ENCODE assay signal across 19 mouse cellular contexts in genomic region chr1:164109763-164110162, GRCm38 (mm10). TPM values are rescaled to one million over a fixed set of nuclear protein-coding genes. Genes with fewer than 3 reads are reported as not detected.
A peak's percentile ranks its signal among the peaks of the same experiment; 100 is the strongest.
DNase-seq lines count a peak whose midpoint lies in the region; ATAC-seq lines count a peak whose summit lies in the region.
"Had no signal": no experiment of that assay in that cellular context is flagged by ENCODE, and none has a peak within 500 bp of the region (broad histone marks: within the 10 kb centered on the region; RNA-seq: fewer than 3 reads in every experiment).

No protein-coding gene starts in this region.

- H3K4me3 ChIP-seq in embryonic facial prominence, embryonic 14.5 days (ENCODE audit: low read depth, low read length), result no peak overlapping the region
- no peak overlapping the region for H3K4me3 ChIP-seq in embryonic facial prominence, embryonic 10.5 days
- H3K4me3 ChIP-seq in midbrain, embryonic 11.5 days (ENCODE audit: low read depth, low read length), result no peak overlapping the region
- H3K4me3 ChIP-seq: embryonic facial prominence, embryonic 13.5 days; heart, embryonic 15.5 days; hindbrain, embryonic 13.5 days; intestine, embryonic 15.5 days; limb, embryonic 12.5 days; midbrain, embryonic 12.5 days; neural tube, embryonic 15.5 days had no signal

- intact Hi-C loops in left cerebral cortex, postnatal 14 days (cut with DNase I), result no loop called here
- intact Hi-C loops in left cerebral cortex, postnatal 4 days (cut with DNase I), result no loop called here

- no peaks in the 10 kb centered on the region for H3K36me3 ChIP-seq in embryonic facial prominence, embryonic 14.5 days (ENCODE audit: control insufficient read depth, insufficient read depth, low read length)
- H3K36me3 ChIP-seq in embryonic facial prominence, embryonic 10.5 days (replicated peaks), result no peaks in the 10 kb centered on the region
- no peaks in the 10 kb centered on the region for H3K36me3 ChIP-seq in midbrain, embryonic 11.5 days (ENCODE audit: control insufficient read depth, insufficient read depth, low read length)
- H3K36me3 ChIP-seq: embryonic facial prominence, embryonic 13.5 days; heart, embryonic 15.5 days; hindbrain, embryonic 13.5 days; intestine, embryonic 15.5 days; limb, embryonic 12.5 days; midbrain, embryonic 12.5 days; neural tube, embryonic 15.5 days had no signal

- no peak for ATAC-seq in embryonic facial prominence, embryonic 14.5 days (ENCODE audit: low read depth)
- ATAC-seq in midbrain, embryonic 11.5 days (ENCODE audit: low FRiP score), result no peak
- ATAC-seq: intestine, embryonic 15.5 days had no signal

- H3K9me3 ChIP-seq in embryonic facial prominence, embryonic 14.5 days (ENCODE audit: control insufficient read depth, low read length), result no peaks in the 10 kb centered on the region
- no peaks in the 10 kb centered on the region for H3K9me3 ChIP-seq in embryonic facial prominence, embryonic 10.5 days
- H3K9me3 ChIP-seq in midbrain, embryonic 11.5 days (ENCODE audit: control insufficient read depth, low read length), result no peaks in the 10 kb centered on the region
- H3K9me3 ChIP-seq: embryonic facial prominence, embryonic 13.5 days; heart, embryonic 15.5 days; hindbrain, embryonic 13.5 days; intestine, embryonic 15.5 days; limb, embryonic 12.5 days; midbrain, embryonic 12.5 days; neural tube, embryonic 15.5 days had no signal

- peak; percentile 2 for DNase-seq in embryonic facial prominence, embryonic 14.5 days (ENCODE audit: low spot score)
- no peak for DNase-seq in embryonic facial prominence, embryonic 10.5 days (ENCODE audit: low spot score)
- DNase-seq in left cerebral cortex, postnatal 14 days (ENCODE audit: low spot score in 2 of 2), result peak; percentile 53 to 57
- DNase-seq in left cerebral cortex, postnatal 4 days, result no peak
- peak; percentile 25 to 26 for DNase-seq in right cerebral cortex, adult 2 months (ENCODE audit: low spot score in 2 of 2)
- DNase-seq in right cerebral cortex, postnatal 25 days, result no peak
- DNase-seq in MN1 (ENCODE audit: low spot score), result no peak
- DNase-seq in midbrain, embryonic 11.5 days (ENCODE audit: low spot score, missing footprints), result no peak
- DNase-seq: cerebellum, adult 11 months; lung, adult 18-20 months had no signal

- H3K4me2 ChIP-seq in embryonic facial prominence, embryonic 14.5 days (ENCODE audit: low read depth, low read length), result no peak overlapping the region
- no peak overlapping the region for H3K4me2 ChIP-seq in midbrain, embryonic 11.5 days
- H3K4me2 ChIP-seq: embryonic facial prominence, embryonic 13.5 days; heart, embryonic 15.5 days; hindbrain, embryonic 13.5 days; intestine, embryonic 15.5 days; limb, embryonic 12.5 days; midbrain, embryonic 12.5 days; neural tube, embryonic 15.5 days had no signal

- H3K4me1 ChIP-seq in embryonic facial prominence, embryonic 14.5 days (ENCODE audit: control insufficient read depth, insufficient read depth, low read length), result no peaks in the 10 kb centered on the region
- H3K4me1 ChIP-seq in embryonic facial prominence, embryonic 10.5 days, result no peaks in the 10 kb centered on the region
- no peaks in the 10 kb centered on the region for H3K4me1 ChIP-seq in midbrain, embryonic 11.5 days (ENCODE audit: control insufficient read depth, insufficient read depth, low read length)
- H3K4me1 ChIP-seq: embryonic facial prominence, embryonic 13.5 days; heart, embryonic 15.5 days; hindbrain, embryonic 13.5 days; intestine, embryonic 15.5 days; limb, embryonic 12.5 days; midbrain, embryonic 12.5 days; neural tube, embryonic 15.5 days had no signal

- 86% methylated on average over 2 of the region's 2 CpGs for WGBS in embryonic facial prominence, embryonic 14.5 days
- WGBS in embryonic facial prominence, embryonic 10.5 days, result 88% methylated on average over 2 of the region's 2 CpGs
- 91% methylated on average over 2 of the region's 2 CpGs for WGBS in midbrain, embryonic 11.5 days

- H3K27ac ChIP-seq in embryonic facial prominence, embryonic 14.5 days (replicated peaks; ENCODE audit: low read depth, low read length), result no peak overlapping the region
- H3K27ac ChIP-seq in embryonic facial prominence, embryonic 10.5 days (replicated peaks), result no peak overlapping the region
- no peak overlapping the region for H3K27ac ChIP-seq in midbrain, embryonic 11.5 days (ENCODE audit: low read depth, low read length)
- H3K27ac ChIP-seq: embryonic facial prominence, embryonic 13.5 days; heart, embryonic 15.5 days; hindbrain, embryonic 13.5 days; intestine, embryonic 15.5 days; limb, embryonic 12.5 days; midbrain, embryonic 12.5 days; neural tube, embryonic 15.5 days had no signal

- no peaks in the 10 kb centered on the region for H3K27me3 ChIP-seq in embryonic facial prominence, embryonic 14.5 days (replicated peaks; ENCODE audit: control insufficient read depth, insufficient read depth, low read length)
- no peaks in the 10 kb centered on the region for H3K27me3 ChIP-seq in embryonic facial prominence, embryonic 10.5 days (replicated peaks; ENCODE audit: low read depth, poor library complexity, severe bottlenecking)
- no peaks in the 10 kb centered on the region for H3K27me3 ChIP-seq in midbrain, embryonic 11.5 days (ENCODE audit: control insufficient read depth, insufficient read depth, low read length)
- H3K27me3 ChIP-seq: embryonic facial prominence, embryonic 13.5 days; heart, embryonic 15.5 days; hindbrain, embryonic 13.5 days; intestine, embryonic 15.5 days; limb, embryonic 12.5 days; midbrain, embryonic 12.5 days; neural tube, embryonic 15.5 days had no signal

- no peak overlapping the region for H3K9ac ChIP-seq in embryonic facial prominence, embryonic 14.5 days (ENCODE audit: low read depth, low read length)
- no peak overlapping the region for H3K9ac ChIP-seq in midbrain, embryonic 11.5 days (ENCODE audit: low read length)
- H3K9ac ChIP-seq: embryonic facial prominence, embryonic 13.5 days; heart, embryonic 15.5 days; hindbrain, embryonic 13.5 days; intestine, embryonic 15.5 days; limb, embryonic 12.5 days; midbrain, embryonic 12.5 days; neural tube, embryonic 15.5 days had no signal

RNA-seq across cellular contexts. Expression of gene Selp, which starts 5.3 kb away (rescaled TPM):
- 0.34 and 0.71 TPM in 2 replicates for polyA plus RNA-seq in embryonic facial prominence, embryonic 14.5 days (2014; fragmentation: Nextera tagmentation; extraction: Ambion mirVana)
- polyA plus RNA-seq in embryonic facial prominence, embryonic 10.5 days (2016; fragmentation: Nextera tagmentation; extraction: Ambion mirVana), result not detected in 2 replicates
- not detected for total RNA-seq in left cerebral cortex, postnatal 14 days (2021)
- under 1 TPM in 1 of 2 experiments, not detected in 1; 0.14 TPM for total RNA-seq in left cerebral cortex, postnatal 4 days (2021)
- not detected in 2 replicates for polyA plus RNA-seq in midbrain, embryonic 11.5 days (2014; fragmentation: Nextera tagmentation; extraction: Ambion mirVana)
- polyA plus RNA-seq: embryonic facial prominence, embryonic 13.5 days; forebrain, embryonic 11.5 days; hindbrain, embryonic 13.5 days; limb, embryonic 12.5 days; midbrain, embryonic 12.5 days; neural tube, embryonic 15.5 days had no signal

RNA-seq across cellular contexts. Expression of gene F5, which starts 41.9 kb away (rescaled TPM):
- polyA plus RNA-seq in embryonic facial prominence, embryonic 14.5 days (2014; fragmentation: Nextera tagmentation; extraction: Ambion mirVana), result 0.21 TPM in 2 replicates
- polyA plus RNA-seq in embryonic facial prominence, embryonic 10.5 days (2016; fragmentation: Nextera tagmentation; extraction: Ambion mirVana), result 0.37 and 0.41 TPM in 2 replicates
- total RNA-seq in left cerebral cortex, postnatal 14 days (2021), result under 1 TPM; 0.66 to 0.87 TPM
- total RNA-seq in left cerebral cortex, postnatal 4 days (2021), result under 1 TPM; 0.14 to 0.24 TPM
- 0.25 and 0.50 TPM in 2 replicates for polyA plus RNA-seq in midbrain, embryonic 11.5 days (2014; fragmentation: Nextera tagmentation; extraction: Ambion mirVana)

RNA-seq across cellular contexts. Expression of gene Sell, which starts 48.0 kb away (rescaled TPM):
- polyA plus RNA-seq in embryonic facial prominence, embryonic 14.5 days (2014; fragmentation: Nextera tagmentation; extraction: Ambion mirVana), result 0.56 and 0.79 TPM in 2 replicates
- polyA plus RNA-seq in embryonic facial prominence, embryonic 10.5 days (2016; fragmentation: Nextera tagmentation; extraction: Ambion mirVana), result not detected in 2 replicates
- total RNA-seq in left cerebral cortex, postnatal 14 days (2021), result not detected
- total RNA-seq in left cerebral cortex, postnatal 4 days (2021), result under 1 TPM in 1 of 2 experiments, not detected in 1; 0.20 TPM
- not detected in 2 replicates for polyA plus RNA-seq in midbrain, embryonic 11.5 days (2014; fragmentation: Nextera tagmentation; extraction: Ambion mirVana)
- total RNA-seq: gastrocnemius, adult 18-20 months had no signal
- polyA plus RNA-seq: forebrain, embryonic 11.5 days; limb, embryonic 12.5 days; midbrain, embryonic 12.5 days had no signal

Comparison
In these comparisons a context has a peak if more than half of its experiments do, and no peak if none do; other contexts are left out.
1. DNase-seq: peak in embryonic facial prominence, embryonic 14.5 days (single experiment), left cerebral cortex, postnatal 14 days (2 of 2) and right cerebral cortex, adult 2 months (2 of 2); none in embryonic facial prominence, embryonic 10.5 days (single experiment), left cerebral cortex, postnatal 4 days (single experiment), right cerebral cortex, postnatal 25 days (single experiment), MN1 (single experiment) and midbrain, embryonic 11.5 days (single experiment).